Mouse (Mus musculus) kidney, postnatal 4 days (tissue): Measurements from ENCODE around the gene Prtn3.

Experiments
- DNase-seq, 2 experiments: peaks; one replicate each; pipeline ENCODE4 v3.0.0; 2021; ENCODE audit warnings: mixed read lengths in 2 of 2

Gene Prtn3

DNA sequence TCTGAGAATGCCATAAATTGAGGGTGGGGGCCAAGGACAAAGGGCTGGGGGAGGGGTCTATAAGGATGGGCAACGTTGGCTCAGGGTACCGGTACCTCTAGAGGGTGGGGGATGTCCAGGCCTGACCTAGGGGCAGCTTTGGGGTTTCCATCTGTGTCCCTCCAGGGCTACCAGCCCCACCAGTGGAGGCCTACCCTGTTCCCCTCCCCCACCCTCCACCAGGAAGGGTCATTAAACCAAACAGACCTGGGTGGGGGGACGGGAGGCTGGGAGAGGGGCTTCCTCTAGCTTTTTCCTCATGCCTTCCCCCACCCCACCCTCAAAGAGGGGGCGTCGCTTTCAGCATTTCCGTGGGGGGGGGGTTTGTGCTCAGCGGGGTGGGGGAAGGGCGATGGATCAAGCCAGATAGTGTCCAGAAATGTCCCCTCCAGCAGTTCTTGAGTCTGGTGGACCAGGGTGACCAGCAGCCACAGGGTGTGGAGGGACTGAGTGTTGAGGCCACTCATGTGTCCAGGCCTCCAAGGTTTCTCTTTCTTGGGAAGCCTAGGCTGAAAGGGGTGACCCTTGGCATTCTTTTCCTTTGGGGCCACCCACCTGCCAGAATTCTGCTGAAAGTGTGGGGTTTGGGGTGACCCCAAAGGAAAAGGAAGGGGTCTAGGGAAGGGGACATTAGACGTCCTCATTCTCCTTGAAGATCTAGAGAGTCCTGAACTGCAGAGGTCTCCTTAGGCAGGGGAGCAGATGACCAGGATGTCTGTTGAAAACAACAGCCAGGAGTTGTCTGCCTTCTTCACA, 54.8 kb downstream of the Prtn3 start:
- peak; percentile 39 to 51 for DNase-seq

DNA sequence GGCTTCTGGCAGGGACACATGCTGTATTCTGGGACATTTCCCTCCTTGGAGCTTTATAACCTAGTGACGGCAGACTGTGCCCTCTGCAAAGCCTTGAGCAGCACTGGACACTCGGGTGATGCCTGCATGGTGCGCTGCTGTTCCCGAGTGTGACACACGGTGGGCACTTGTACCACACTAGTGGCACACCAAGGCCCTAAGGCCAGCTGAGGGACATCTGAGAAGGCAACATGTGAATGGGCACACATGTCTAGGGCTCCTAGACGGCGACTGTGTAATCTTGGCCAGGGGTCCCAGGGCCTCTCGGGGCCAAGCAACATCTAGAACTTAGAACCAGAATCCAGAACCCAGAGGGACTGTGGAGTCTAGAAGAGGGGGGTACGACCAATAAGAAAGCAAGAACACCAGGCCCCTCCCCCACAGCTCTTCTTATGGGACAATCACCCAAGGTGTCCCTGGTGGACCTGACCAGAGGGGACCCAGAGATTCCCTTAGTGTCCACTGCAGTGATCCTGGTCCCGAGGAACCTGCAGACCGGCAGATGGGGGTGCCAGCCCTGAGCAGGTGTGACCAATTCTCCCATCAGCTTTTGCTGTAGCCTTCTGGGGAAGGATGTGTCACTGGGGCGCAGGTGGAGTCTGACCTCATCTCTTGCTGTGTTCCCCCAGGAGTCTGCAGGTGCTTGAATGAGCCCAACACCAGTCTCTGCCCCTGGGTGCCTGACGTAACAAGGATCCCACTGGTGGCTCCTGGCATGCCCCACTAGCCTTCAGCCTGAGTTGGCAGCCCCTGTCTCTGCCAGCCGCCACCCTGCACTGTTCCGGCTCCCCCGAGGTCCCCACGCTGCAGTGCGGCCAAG, 55.9 kb downstream of the Prtn3 start:
- DNase-seq: no peak

DNA sequence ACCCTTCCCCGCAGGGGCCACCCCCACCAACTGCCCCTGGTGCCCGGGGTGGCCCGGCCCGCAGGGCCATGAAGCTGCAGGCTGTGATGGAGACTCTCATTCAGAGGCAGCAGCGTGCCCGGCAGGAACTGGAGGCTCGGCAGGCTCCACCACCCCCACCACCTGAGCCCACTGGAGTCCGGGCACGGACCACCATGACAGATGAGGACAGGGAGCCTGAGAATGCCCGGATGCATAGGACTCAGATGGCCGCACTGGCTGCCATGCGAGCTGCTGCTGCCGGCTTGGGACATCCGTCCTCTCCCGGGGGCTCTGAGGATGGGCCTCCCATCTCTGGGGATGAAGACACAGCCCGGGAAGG, 56.5 kb downstream of the Prtn3 start:
- no peak for DNase-seq

DNA sequence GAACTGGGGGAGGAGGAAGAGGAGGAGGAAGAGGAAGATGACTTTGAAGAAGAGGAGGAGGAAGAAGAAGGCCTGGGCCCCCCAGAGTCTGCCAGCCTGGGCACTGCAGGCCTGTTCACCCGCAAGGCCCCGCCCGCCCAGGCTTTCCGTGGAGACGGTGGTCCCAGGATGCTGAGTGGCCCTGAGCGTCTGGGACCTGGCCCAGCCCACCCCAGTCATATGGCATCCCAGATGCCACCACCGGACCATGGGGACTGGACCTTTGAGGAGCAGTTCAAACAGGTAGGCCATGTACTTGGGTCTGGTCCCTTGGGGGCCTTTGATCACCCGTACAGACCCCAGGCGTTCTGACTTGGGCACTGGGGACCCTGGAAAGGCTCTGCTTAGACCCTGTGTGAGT, 57.5 kb downstream of the Prtn3 start:
- DNase-seq: peak in 1 of 2 experiments; percentile 13

DNA sequence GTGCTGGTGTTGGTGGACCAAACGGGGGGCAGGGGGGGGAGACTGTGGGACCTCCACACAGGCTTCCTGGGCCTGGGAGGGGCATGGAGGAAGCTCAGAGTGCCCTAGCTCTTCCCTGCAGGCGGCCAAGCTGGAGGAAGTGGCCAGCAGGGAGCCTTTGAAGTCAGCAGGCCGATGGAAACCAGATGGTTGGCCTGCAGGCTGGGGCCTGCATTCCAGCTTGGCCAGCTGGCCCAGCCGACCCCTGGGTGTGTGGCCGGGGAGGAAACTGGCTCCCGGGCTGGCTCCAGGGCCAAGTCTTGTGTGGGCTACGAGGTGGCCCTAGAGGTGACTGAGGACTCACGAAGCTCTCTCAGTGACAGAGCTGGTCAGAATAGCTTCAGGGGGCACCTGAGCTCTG, 58.5 kb downstream of the Prtn3 start:
- peak; percentile 83 to 90 for DNase-seq
